Mouse (Mus musculus) hindbrain, embryonic 15.5 days (tissue): ENCODE data around the gene Mapk1ip1l. TPM values are rescaled to one million over a fixed set of nuclear protein-coding genes. Genes with fewer than 3 reads are reported as not detected.
A peak's percentile ranks its signal among the peaks of the same experiment; 100 is the strongest.

Source experiments
- ATAC-seq: fragments of 200-750 bp; cut with Nextera tagmentation; 2 replicates; pipeline ENCODE4 v1.8.0; 2017; ENCODE audit warnings: low read depth, moderate number of reproducible peaks, moderate TSS enrichment; ENCODE audit not compliant: low FRiP score
- H3K27ac ChIP-seq: fragments of 300-500 bp; sonication (generic); replicated peaks from 2 replicates; pipeline ENCODE4 v1.5.1; 2015; ENCODE audit warnings: mild to moderate bottlenecking, inconsistent platforms
- H3K27me3 ChIP-seq: fragments of 300-500 bp; sonication (generic); 2 replicates; pipeline ENCODE4 v1.6.1; 2015; ENCODE audit warnings: control low read depth, inconsistent platforms
- H3K36me3 ChIP-seq: fragments of 300-500 bp; sonication (generic); 2 replicates; pipeline ENCODE4 v1.6.1; 2015; ENCODE audit warnings: control low read depth, inconsistent platforms
- H3K4me1 ChIP-seq: fragments of 300-500 bp; sonication (generic); replicated peaks from 2 replicates; pipeline ENCODE4 v1.6.1; 2015; ENCODE audit warnings: control low read depth, inconsistent platforms
- H3K4me2 ChIP-seq: fragments of 300-500 bp; sonication (generic); 2 replicates; pipeline ENCODE4 v1.6.1; 2015; ENCODE audit warnings: moderate library complexity, mild to moderate bottlenecking, inconsistent platforms
- H3K4me3 ChIP-seq: fragments of 300-500 bp; sonication (generic); 2 replicates; pipeline ENCODE4 v1.5.1; 2015; ENCODE audit warnings: mild to moderate bottlenecking, inconsistent platforms
- H3K9ac ChIP-seq: fragments of 300-500 bp; sonication (generic); 2 replicates; pipeline ENCODE4 v1.6.1; 2015; ENCODE audit warnings: inconsistent platforms
- H3K9me3 ChIP-seq: fragments of 300-500 bp; sonication (generic); 2 replicates; pipeline ENCODE4 v1.6.1; 2016; ENCODE audit warnings: control low read depth, inconsistent platforms
- WGBS: fragments of 180-500 bp; shearing (Covaris S2); methylation state at CpG from one replicate; pipeline ENCODE4 v1.1.7; 2015; 5-methylcytosine and 5-hydroxymethylcytosine counted together
- polyA plus RNA-seq: library from polyadenylated mRNA; unstranded; fragments of >200 nt; fragmentation: Nextera tagmentation; extraction: Ambion mirVana; gene quantifications from 2 replicates; pipeline ENCODE4 v1.2.1, GENCODE M21; 2015

Gene Mapk1ip1l
- polyA plus RNA-seq, 1 experiment from 2014 or later: 47.6 TPM

GRCm38 (mm10) chr14:47366881-47367321 is 68.8 kb downstream of the Mapk1ip1l start:
- peak overlapping the region; percentile 73 for H3K27ac ChIP-seq
- ATAC-seq: peak; percentile 63; the same call in 1 of the 2 replicates

DNA sequence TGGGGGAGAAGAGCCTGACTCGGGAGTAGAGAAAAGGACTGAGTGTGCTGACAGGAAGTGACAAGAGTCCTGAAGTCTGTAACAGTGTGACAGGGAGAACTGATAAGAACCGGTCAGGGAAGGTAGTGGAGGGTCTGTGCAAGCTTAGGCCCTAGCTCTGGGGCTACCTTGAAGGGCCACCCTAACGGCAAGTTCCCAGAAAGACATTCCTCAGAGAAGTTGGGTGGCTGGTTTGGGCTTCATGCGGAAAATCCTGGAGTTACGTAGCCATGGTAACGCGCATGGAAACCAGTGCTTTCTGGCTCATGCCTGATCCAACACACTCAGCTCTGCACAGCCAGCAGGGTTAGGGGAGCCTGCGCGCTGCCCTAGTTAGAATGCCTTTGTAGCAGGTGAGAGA is 69.4 kb downstream of the Mapk1ip1l start, which contains the start of gene Lgals3:
TSS of gene Lgals3 (plus strand) at position 291 of the 400 bp plus-strand sequence.
- no peak within 1 kb of the TSS for H3K4me3 ChIP-seq
- WGBS: 33% methylated on average over 9 of the region's 9 CpGs
- ATAC-seq: peak; percentile 91
- H3K27me3 ChIP-seq: no peaks in the 10 kb centered on the region
- H3K9me3 ChIP-seq: no peaks in the 10 kb centered on the region
- H3K9ac ChIP-seq: no peak within 1 kb of the TSS
- H3K4me1 ChIP-seq: peaks cover 19% of the 10 kb centered on the region
- H3K36me3 ChIP-seq: no peaks in the 10 kb centered on the region
- peak within 1 kb of the TSS; percentile 36 for H3K4me2 ChIP-seq
- H3K27ac ChIP-seq: peak within 1 kb of the TSS; percentile 73

More at GRCm38 (mm10) chr14:47366881-47367321, 68.8 kb downstream of the Mapk1ip1l start:
- WGBS: 33% methylated on average over 7 of the region's 7 CpGs
- H3K4me2 ChIP-seq: no peak overlapping the region
- no peak overlapping the region for H3K4me3 ChIP-seq
- H3K4me1 ChIP-seq: peaks cover 19% of the 10 kb centered on the region
- H3K9ac ChIP-seq: no peak overlapping the region
- H3K27me3 ChIP-seq: no peaks in the 10 kb centered on the region
- H3K36me3 ChIP-seq: no peaks in the 10 kb centered on the region
- no peaks in the 10 kb centered on the region for H3K9me3 ChIP-seq

- ATAC-seq: no peak
- 87% methylated on average over 5 of the region's 5 CpGs for WGBS
These were observed 71.7 kb downstream of the Mapk1ip1l start for GRCm38 (mm10) chr14:47369741-47370140.

DNA sequence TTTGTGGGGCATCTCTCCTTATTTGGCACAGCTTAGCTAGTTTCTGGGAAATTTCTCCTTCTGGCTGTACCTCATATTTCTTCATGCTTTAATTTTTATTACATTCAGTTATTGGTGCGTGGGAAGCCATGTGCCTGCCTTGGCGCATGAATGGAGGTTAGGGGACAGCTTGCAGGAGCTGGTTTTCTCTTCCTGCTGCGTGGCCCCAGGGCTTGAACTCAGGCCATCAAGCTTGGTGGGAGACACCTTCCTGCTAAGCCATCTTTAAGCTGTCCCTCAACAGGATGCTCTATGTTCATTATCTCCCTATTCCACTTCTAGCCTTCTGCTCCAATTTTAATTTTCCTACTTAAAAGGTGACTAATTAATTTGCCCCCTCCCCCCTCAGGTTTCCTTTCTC is 72.7 kb downstream of the Mapk1ip1l start:
- no peak for ATAC-seq
- Histone ChIP-seq H3K4me2 (no peak overlapping the region), H3K9me3 (no peaks in the 10 kb centered on the region), H3K27me3 (peaks cover 13% of the 10 kb centered on the region), H3K4me1 (peaks cover 22% of the 10 kb centered on the region), H3K36me3 (no peaks in the 10 kb centered on the region), H3K9ac (no peak overlapping the region), H3K4me3 (no peak overlapping the region), H3K27ac (no peak overlapping the region)
- WGBS: 84% methylated on average over 3 of the region's 3 CpGs

More at GRCm38 (mm10) chr14:47369741-47370140, 71.7 kb downstream of the Mapk1ip1l start:
- Histone ChIP-seq H3K27me3 (peaks cover 13% of the 10 kb centered on the region), H3K4me1 (peaks cover 27% of the 10 kb centered on the region), H3K4me2 (no peak overlapping the region), H3K4me3 (no peak overlapping the region), H3K27ac (no peak overlapping the region), H3K36me3 (no peaks in the 10 kb centered on the region), H3K9me3 (no peaks in the 10 kb centered on the region), H3K9ac (no peak overlapping the region)

GRCm38 (mm10) chr14:47371689-47372088 is 73.6 kb downstream of the Mapk1ip1l start:
- ATAC-seq: no peak
- no peak overlapping the region for H3K9ac ChIP-seq

More at GRCm38 (mm10) chr14:47371689-47372088, 73.6 kb downstream of the Mapk1ip1l start:
- no peaks in the 10 kb centered on the region for H3K36me3 ChIP-seq
- H3K27me3 ChIP-seq: peaks cover 13% of the 10 kb centered on the region
- no peak overlapping the region for H3K4me3 ChIP-seq
- peaks cover 20% of the 10 kb centered on the region for H3K4me1 ChIP-seq
- no peaks in the 10 kb centered on the region for H3K9me3 ChIP-seq
- no peak overlapping the region for H3K27ac ChIP-seq
- whole genome bisulfite sequencing: 72% methylated on average over 6 of the region's 6 CpGs
- H3K4me2 ChIP-seq: no peak overlapping the region

Other genes with a start within 250 kb of the Mapk1ip1l start
- 4.9 and 5.9 TPM in 2 replicates for gene Gch1, start 108.9 kb upstream of the Mapk1ip1l start, polyA plus RNA-seq
- gene Wdhd1, start 21.4 kb upstream of the Mapk1ip1l start, polyA plus RNA-seq: 13.4 and 15.6 TPM in 2 replicates
- 2.3 and 2.4 TPM in 2 replicates for gene Socs4, start 21.3 kb upstream of the Mapk1ip1l start, polyA plus RNA-seq
- gene Lgals3, start 69.5 kb downstream of the Mapk1ip1l start, polyA plus RNA-seq: 2.9 and 7.0 TPM in 2 replicates
- gene Dlgap5, start 120.1 kb downstream of the Mapk1ip1l start, polyA plus RNA-seq: 8.4 and 10.0 TPM in 2 replicates
- gene Fbxo34, start 152.2 kb downstream of the Mapk1ip1l start, polyA plus RNA-seq: 29.1 and 31.4 TPM in 2 replicates